Mouse (Mus musculus): ENCODE measurements around the gene Vwa7.
"Not testable (repeated sequence)": the region's sequence is repeated elsewhere in the genome, so short reads cannot be mapped to it uniquely, and the experiment has no call there.

DNA sequence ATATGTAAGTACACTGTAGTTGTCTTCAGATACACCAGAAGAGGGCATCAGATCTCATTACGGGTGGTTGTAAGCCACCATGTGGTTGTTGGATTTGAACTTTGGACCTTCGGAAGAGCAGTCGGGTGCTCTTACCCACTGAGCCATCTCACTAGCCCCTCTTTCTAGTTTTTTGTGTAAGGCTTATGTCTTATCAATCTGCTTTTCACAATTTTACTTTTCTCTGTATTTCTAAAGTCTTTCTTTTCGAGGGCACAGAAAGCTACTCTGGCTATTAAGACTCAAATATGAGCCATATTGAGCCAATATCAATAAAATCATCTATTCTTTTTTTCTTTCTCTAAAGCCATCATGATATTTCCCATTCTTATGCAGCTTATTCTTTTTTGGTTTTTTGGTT lies 21.2 kb upstream of the Vwa7 start:
- peak; percentile 9; the same call in 1 of the 2 replicates for TF ChIP-seq CTCF (IDR thresholded peaks at IDR 0.05)
- not testable (repeated sequence) for TF ChIP-seq POLR2A, EP300 (IDR thresholded peaks at IDR 0.05; ENCODE audit: insufficient read depth, low read depth, low read length)

Measured in heart, adult 2 months (tissue).